Mouse (Mus musculus): ENCODE results near the gene Gm16181.

Gm16181 gene

DNA sequence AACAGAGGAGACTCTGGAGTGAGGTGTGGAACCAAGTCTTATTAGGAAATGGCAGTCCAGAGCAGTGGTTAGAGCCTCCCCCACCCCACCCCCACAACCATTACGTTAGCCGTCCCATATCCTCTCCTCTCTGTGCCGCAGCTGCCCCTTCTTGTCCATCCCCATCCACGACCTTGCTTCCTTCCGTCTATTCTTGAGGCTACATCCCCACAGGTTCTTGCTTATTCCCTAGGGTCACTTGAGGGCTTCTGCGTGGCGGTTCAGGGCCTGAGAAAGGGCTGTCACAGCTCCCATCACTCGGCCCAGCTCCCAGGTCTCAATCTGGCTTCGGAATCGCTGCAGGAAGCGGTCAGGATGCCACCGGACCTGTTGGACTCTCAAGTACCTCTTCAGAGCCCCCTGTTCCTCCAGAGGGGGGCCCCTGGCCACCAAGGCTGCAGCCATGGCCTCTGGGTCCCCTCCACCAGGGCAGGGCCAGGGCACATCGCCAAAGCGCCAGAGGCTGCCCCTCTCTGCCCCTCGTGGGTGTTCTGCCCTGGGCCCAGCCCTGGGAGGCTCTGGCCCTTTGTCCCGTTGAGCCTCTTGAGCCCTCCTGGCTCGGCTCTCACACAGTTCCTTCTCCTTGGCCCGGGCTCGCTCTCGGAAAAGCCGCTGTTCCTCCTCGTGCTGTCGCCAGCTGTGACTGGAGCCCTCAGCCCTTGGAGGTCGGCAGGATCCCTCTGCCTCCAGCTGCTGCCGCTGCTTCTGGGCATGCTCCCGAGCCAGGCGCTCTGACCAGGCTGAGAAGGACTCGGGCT, at the start of gene Gm16181:
Gm16181 (plus strand) TSS at position 679 of the 797 bp plus-strand sequence.
- DNase-seq (ENCODE audit: low read depth, low spot score): no peak

DNA sequence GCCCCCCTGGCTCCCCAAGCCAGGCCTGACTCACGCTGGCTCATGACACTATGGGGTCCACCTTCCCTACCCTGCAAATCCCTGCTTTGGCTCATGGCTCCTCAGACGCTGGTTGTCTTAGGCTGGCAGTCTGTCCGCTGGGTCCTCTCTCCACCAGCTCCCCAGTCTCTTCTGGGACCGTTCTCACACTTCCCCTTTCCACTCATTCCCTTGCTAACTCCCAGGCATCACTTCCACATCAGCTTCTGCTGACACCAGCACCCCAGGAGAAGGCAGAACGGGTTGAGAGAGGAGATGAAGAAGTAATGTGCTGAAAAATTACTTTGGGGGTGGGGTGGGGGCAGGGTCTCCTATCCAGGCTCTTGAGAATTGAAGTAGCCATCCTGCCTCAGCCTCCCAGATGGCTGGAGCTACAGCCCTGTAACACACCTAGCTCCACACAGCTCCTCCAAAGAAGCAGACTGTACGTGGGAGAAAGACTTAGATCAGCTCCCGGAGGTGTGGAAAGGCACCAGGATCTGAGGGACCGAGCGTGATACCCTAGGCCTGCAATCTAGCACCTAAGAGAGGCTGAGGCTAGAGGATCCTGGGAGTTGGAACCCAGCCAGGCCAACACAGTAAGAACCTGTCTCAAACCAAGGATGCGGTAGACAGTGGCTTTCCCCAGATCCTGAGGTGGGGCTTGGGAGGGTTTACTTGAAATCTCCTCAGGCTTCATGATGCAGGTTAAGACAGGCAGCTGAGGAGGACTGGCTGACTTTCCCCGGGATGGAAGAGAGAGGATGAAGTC, 48.0 kb upstream of the Gm16181 start:
- no peak for DNase-seq (ENCODE audit: low read depth, low spot score)

DNA sequence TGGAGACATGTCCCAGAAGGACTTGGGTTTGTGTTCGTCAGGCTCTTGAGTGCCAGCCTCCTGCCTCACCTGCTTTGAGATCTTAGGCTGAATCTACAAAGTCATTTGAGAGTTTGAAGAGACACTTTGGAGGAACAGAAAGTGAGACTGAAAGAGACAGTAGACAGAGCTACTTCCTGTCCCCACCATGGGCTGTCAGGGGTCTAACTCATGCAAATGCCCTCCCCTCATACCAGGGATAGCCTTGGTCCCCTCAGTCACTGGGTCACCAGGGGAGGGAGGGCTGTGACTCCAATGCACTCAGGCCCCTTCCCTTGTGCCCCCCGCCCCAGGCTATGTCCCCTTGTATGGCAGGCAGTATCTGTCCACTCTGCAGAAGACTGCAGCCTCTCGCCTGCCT, 47.3 kb upstream of the Gm16181 start:
- DNase-seq (ENCODE audit: low read depth, low spot score): no peak

DNA sequence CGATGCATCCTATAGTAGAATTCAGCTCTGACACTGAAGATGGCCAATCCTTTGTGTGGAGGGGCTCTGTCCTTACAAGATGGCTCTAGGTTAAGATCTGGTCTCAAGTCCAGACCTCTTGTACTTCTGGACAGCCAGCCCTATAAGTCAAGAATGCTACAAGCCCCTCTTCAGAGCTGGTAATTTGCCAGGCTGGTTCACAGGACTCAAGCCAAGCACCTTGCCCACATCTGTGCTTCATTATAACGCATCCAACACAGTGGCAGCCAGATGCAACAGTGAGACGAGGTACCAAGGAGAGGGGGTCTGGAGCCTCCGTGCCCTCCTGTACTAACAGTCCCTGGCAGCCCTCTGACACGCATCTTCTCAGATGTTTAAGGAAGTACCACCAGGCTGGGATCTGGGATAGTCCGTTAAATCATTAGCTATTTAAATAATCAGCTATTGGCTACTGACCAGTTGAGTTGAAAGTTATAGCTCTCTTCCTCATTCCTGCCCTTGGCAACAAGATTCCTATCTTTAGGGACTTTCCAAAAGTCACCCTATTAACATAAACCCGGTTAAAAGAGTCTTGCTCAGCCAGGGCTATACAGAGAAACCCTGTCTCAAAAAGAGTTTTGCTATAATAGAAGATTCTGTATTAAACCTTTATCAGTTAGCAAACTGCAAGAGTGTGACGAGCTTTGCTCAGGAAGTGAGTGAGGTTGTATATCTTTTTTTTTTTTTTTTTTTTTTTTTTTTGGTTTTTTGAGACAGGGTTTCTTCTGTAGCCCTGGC, 46.2 kb upstream of the Gm16181 start:
- DNase-seq (ENCODE audit: low read depth, low spot score): peak; percentile 59

DNA sequence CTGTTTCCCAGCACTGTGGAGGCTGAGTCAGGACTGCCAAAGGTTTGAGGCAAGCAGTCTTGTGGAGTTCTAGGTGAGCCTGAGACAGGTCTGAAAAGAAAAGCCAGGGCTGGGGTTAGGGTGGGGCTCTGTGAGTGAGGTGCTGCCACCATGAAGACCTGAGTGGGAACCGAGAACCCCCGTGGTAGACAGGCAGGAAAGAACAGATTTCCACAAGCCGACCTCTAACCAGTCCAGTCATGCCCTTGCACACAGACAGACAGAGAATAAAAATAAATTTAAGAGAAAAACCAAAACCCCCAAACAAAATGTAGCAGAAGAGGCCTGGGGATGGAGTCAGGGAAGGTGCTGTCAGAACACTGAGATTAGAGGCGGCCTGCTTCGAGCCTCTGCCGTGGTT, 45.3 kb upstream of the Gm16181 start:
- no peak for DNase-seq (ENCODE audit: low read depth, low spot score)

DNA sequence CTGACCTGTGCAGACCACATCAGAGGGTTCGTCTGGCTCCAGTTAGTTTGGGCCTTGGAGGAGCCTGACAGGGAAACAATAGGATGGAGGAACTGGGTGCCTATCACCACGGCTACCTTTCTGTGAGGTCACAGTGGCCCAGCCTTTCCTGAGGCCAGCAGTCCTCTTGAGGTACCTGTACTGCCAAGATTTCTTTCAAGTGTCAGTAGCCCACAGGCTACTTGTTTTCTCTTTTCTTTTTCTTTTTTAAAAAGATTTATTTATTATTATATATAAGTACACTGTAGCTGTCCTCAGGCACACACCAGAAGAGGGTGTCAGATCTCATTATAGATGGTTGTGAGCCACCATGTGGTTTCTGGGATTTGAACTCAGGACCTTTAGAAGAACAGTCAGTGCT, 44.7 kb upstream of the Gm16181 start, which contains the start of gene Aif1:
Aif1 (minus strand) TSS at position 101 of the 400 bp plus-strand sequence.
- DNase-seq (ENCODE audit: low read depth, low spot score): no peak

DNA sequence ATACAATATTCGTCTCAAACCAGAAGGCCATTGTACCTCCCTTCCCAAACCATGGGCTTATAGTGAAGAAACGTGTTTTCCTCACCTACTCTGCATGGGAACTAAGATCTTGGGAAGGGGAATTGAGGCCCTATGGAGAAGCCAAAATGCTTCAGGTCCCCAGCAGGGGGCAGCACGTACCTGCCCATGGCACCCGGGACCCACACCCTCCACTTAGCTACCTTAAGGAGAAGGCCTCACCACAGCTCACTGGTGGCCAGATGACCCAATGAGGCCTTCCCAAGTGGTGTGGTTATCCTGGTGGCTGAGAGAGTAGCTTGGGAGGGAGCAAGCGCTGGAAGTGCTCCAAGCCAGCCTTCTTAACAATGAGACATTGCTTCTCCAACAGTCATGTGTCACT, 42.1 kb upstream of the Gm16181 start:
- peak; percentile 87 for DNase-seq (ENCODE audit: low read depth, low spot score)

DNA sequence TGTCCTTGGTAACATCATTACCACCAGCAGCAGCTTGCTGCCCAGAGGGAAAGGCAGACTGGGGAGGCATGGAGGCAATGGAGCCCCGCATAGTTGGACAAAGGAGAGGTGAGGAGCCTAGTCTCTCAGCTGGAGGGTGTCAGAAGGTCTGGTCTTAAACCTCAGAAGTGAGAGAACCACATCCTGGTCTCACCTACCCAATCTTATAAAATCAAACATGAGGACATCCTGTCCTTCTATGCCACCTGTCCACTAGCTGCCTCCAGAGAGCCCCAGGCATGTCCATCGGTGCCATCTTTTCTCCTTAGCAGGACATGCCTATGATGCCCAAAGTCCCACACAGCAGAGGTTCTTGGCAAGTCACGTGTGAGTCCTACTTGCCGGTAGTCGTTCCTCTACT, 40.5 kb upstream of the Gm16181 start:
- DNase-seq (ENCODE audit: low read depth, low spot score): no peak

DNA sequence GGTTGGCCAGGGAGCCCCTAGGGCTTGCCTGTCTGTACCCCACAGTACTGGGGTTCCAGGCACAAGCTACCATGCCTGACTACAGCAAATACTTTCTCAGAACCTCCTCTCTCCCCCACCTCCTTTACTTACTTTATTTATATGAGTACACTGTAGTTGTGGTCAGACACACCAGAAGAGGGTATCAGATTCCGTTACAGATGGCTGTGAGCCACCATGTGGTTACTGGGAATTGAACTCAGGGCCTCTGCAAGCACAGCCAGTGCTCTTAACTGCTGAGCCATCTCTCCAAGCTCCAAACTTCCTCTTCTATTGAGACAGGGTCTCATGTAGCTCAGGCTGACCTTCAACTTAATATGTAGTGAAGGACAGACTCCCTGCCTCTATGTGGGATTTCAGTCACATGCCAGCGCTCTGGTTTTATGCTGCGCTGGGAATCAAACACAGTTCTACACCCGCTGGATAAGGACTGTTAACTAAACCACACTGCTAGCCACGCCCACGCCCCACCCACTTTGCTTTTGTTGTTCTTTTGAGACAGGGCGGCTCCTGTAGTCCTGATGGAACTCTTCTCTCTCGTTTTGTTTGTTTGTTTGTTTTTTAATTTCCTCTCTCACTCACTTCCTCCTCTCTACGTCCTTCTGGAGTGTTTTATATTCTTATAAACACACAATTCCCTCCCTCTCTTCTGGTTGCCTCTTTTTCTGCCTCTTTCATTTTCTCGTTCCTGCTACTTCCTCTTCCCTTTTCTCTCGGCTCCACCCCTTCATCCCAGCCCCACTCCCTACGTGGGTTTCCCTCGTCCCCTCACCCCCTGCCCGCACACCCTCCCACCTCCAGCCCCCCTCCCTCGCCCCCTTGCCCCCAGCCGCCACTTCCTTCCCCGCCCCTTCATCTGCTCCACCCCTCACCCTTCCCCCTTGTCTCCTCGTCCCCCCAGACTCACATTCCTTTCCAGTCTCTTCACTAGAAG, 34.7 kb upstream of the Gm16181 start:
- peak; percentile 91 for DNase-seq (ENCODE audit: low read depth, low spot score)

DNA sequence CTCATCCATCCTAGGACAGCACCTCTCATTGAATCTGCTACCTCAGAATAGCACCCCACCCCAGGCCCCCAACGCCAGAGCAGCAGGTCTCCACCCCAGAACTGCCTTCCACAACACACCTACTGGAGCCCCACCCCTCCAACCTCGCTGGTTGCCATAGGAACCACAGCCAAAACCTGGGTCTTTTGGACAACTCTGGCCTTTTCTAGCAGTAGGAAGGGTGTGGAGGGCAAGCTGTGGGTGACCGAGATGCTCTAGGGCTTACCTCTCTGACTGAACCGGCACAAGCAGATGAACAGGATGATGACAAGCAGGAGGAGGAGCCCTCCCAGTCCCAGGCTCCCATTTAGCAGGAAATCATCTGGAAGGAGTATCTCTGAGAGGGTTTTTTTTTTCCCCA, 34.0 kb upstream of the Gm16181 start:
- DNase-seq (ENCODE audit: low read depth, low spot score): peak; percentile 72

DNA sequence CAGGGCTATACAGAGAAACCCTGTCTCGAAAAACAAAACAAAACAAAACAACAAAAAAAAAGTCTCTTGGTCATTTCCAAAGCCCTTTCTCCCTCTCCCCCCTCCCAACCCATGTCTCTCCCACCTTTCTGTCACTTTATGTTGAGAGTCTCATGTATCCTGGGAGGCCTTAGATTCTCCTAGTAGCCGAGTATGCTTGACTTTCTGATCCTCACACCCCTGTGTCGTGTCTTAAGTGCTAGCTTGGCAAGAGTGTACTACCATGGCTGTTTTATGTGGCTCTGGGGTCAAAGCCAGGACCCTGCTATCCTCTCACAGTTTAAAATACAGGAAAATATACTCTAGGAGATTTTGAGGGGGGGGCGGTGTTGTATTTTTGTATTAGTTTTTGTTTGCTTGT, 33.3 kb upstream of the Gm16181 start:
- DNase-seq (ENCODE audit: low read depth, low spot score): no peak

DNA sequence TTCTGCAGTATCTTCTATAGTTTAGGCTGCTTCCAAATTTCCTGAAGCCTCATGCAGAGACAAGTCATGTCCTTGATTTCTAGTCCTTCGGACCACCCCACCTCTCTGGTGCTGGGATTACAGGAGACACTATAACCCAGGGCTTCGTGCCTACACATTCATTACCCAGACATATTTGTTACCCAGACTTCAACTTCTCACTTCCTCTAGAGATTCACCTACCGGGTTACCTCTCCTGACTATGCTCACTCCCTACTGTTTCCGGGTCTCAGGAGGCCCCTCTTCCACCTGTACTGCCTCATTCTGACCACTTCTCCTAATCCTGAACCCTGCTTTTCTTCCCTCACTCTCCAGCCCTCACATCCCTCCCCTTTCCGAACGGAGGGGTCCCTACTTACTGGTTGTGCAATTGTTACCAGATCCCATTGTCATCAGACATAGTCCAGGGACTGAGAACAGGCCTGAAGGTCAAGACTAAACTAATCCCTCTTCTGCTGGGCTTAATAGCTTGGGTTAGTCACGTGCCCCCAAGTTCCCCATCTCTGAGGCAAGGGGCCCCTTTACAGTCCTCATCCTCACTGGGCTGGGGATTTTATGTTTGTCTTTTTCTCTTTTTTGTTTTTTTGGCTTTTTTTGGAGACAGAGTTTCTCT, 32.5 kb upstream of the Gm16181 start, which contains the start of gene Lst1:
Lst1 (minus strand) TSS at position 481 of the 652 bp plus-strand sequence.
- DNase-seq (ENCODE audit: low read depth, low spot score): no peak

DNA sequence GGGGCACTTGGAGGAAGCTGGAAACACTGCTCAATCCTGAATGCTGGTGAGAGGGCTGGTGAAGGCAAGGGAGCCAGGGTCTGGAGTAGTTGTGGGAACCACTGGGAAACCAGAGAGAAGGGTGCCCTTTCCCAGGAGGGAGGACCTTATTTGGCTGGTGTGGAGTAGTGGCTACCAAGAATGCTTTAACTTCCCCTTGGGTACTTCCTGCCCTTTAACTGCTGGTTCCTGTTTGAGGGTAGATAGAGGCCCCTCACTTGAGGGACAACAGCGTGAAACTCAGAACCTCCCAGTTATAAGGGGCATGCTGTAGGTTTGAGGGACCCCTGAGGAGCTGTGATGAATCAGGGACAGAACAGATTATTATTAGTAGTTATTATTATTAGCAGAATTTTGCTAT, 31.4 kb upstream of the Gm16181 start:
- DNase-seq (ENCODE audit: low read depth, low spot score): no peak

DNA sequence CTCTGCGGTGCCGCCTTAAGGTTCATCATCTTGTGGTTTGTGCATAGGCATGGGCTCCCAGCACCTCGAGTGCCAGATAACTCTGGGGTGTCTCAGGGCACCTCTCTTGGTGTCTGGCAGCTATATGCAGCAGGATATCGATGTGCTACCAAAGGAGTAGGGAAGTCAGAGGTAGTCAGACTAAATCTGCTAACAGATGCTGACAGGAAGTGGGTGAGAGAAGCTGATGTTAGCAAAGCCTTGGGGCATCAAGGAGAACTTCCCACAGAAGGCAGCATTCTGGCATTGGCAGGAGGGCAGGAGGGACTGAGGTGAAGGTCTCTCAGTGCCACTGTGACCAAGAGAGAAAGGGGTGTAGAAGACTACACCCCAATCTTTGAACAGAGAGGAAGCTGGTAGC, 30.5 kb upstream of the Gm16181 start:
- DNase-seq (ENCODE audit: low read depth, low spot score): peak; percentile 33

DNA sequence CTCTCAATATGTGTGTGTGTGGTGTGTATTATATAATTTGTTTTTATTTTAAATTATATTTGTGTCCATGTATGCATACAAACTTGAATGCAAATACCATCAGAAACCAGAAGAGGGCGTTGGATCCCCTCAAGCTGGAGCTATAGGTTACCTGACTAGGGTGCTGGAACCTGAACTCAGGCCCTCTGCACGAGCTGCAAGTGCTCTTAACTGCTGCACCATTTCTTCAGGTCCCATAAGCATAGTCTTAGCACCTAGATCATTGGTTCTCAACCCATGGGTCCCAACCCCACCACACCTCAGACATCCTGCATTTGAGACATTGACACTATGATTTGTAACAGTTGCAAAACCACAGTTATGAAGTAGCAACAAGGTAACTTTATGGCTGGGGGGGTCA, 28.9 kb upstream of the Gm16181 start:
- DNase-seq (ENCODE audit: low read depth, low spot score): no peak

DNA sequence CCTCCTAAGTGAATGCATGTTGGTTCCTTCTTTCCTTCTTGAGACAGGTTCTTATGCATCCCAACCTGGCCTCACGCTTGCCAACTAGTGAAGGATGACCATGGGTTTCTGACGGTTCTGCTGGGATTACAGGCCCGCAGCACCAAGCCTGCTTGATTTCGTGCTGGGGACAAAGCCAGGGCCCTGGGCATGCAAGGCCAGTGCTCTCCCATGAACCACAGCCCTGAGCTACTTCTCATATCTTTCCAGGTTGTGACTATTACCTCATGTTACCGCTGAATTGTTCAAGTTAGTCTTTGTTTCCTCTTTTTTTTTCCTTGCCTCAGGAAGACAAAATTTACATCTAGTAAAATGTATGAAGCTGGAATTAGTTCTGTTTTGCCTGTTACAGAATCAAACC, 27.7 kb upstream of the Gm16181 start:
- no peak for DNase-seq (ENCODE audit: low read depth, low spot score)

DNA sequence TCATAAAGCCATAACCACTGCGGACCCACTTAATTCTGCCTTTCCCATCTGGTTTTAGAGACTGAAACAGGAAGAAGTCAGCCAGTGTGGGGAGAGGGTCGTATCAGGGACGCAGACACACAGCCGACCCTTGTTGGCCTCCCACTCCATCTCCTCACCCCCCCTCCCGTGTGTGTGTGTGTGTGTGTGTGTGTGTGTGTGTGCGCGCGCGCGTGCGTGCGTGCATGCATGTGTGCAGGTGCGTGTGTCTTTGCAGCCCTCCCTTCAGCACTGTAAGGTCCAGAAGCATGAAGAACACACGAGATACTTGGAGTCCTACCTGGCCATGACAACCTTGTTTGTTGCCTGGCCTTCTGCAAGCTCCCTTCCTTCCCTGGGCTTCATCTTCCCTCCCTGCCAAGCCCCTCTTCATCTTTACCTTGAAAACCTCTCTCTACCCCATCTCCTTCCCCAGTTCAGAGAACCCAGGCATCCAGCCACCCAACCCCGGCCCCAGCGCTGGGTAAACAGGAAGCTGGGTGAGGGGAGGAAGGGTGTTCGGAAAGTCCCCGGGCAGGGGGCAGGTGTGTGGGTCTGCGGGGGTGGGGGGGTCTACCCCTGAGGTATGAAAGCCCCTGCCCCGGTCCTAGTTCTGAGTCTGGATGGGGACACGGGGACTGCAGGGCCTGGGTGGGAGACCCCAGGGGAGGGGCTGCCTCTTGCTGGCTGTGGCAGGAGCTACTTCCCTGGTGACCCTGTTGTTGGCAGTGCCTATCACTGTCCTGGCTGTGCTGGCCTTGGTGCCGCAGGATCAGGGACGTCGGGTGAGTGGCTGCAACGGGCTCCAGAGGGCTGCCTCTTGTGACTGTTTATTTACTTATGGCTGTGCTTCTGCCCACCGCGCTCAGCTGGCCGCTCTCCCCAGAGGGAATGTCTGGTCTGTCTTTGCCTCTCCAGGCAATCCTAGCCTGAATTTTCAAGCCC, 26.5 kb upstream of the Gm16181 start, which contains the start of gene Ltb:
Ltb (plus strand) TSS at position 559 of the 963 bp plus-strand sequence.
- no peak for DNase-seq (ENCODE audit: low read depth, low spot score)

DNA sequence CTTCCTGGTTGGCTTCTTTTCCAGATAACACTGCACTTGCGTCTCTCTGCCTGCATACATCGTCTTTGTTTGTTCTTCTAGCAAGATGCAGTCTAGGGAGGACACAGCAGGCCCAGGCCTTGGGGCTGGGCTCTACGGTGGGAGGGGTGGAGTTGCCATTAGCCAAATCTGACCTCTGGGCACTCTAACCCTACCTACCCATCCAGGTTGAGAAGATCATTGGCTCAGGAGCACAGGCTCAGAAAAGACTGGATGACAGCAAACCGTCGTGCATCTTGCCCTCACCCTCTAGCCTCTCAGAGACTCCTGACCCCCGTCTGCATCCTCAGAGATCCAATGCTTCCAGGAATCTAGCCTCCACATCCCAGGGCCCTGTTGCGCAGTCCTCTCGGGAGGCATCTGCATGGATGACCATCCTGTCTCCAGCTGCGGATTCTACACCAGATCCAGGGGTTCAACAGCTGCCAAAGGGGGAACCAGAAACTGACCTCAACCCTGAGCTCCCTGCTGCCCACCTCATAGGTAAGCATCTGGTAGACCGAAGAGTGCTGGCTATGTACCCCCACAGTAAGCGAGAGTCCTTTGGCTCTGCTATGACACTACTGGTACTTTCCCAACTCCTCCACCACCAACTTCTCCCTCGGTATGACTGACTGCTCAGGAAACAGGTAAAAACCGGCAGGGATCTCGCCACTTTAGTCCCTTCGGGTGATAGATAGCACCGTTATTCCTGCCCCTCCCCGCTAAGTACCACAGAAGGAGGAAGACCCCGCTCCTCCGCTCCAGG, 25.6 kb upstream of the Gm16181 start:
- DNase-seq (ENCODE audit: low read depth, low spot score): no peak
